Mouse (Mus musculus) heart, postnatal 0 days (tissue): ENCODE measurements around the gene Hmcn2.

Experiments
- CTCF ChIP-seq: IDR thresholded peaks from 2 replicates; pipeline ENCODE4 v1.5.1; 2016; ENCODE audit warnings: antibody characterized with exemption, control low read depth, low read depth
- EP300 ChIP-seq: IDR thresholded peaks from 2 replicates; pipeline ENCODE4 v1.6.1; 2016; ENCODE audit warnings: antibody characterized with exemption, low read depth

DNA sequence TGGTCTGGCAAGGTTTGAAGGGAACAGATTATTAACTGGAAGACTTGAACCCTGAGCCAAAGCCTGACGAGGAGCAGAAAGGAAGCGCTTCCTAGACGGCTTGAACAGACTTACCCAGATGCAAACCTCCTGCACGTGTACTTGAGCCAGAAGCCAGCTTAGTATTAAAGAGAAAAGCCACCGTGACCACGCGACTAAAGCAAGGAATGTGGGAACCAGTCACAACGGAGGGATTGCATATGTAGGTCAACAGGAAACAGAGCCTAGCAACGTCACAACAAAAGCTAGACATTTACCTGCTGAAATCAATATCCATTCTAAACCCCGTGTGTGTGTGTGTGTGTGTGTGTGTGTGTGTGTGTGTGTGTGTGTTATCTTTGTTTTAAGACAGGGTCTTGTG lies 13.0 kb downstream of the Hmcn2 start:
- TF ChIP-seq EP300 = no peak
- TF ChIP-seq CTCF = no peak
